Mouse (Mus musculus) embryonic facial prominence, embryonic 10.5 days (tissue): ENCODE results near the gene Cdk14. TPM values are rescaled to one million over a fixed set of nuclear protein-coding genes. Genes with fewer than 3 reads are reported as not detected.
A peak's percentile ranks its signal among the peaks of the same experiment; 100 is the strongest.

ENCODE experiments used
- DNase-seq: peaks from one replicate; pipeline ENCODE4 v3.0.0-alpha.2; 2017; ENCODE audit warnings: low spot score
- H3K27ac ChIP-seq: fragments of 300-500 bp; sonication (generic); replicated peaks from 2 replicates; pipeline ENCODE4 v1.5.1; 2016; ENCODE audit warnings: mild to moderate bottlenecking
- H3K27me3 ChIP-seq: fragments of 300-500 bp; sonication (generic); replicated peaks from 2 replicates; pipeline ENCODE4 v1.6.1; 2016; ENCODE audit warnings: low read depth, mild to moderate bottlenecking; ENCODE audit not compliant: poor library complexity, severe bottlenecking
- H3K36me3 ChIP-seq: fragments of 300-500 bp; sonication (generic); replicated peaks from 2 replicates; pipeline ENCODE4 v1.6.1; 2016; ENCODE audit warnings: mild to moderate bottlenecking, moderate library complexity
- H3K4me1 ChIP-seq: fragments of 300-500 bp; sonication (generic); 2 replicates; pipeline ENCODE4 v1.6.1; 2016
- H3K4me3 ChIP-seq: fragments of 300-500 bp; sonication (generic); 2 replicates; pipeline ENCODE4 v1.5.1; 2016; ENCODE audit warnings: mild to moderate bottlenecking, moderate library complexity
- H3K9me3 ChIP-seq: fragments of 300-500 bp; sonication (generic); 2 replicates; pipeline ENCODE4 v1.6.1; 2016; ENCODE audit warnings: mild to moderate bottlenecking
- WGBS: fragments of 180-500 bp; shearing (Covaris S2); methylation state at CpG from one replicate; pipeline ENCODE4 v1.1.7; 2016; 5-methylcytosine and 5-hydroxymethylcytosine counted together
- polyA plus RNA-seq: library from polyadenylated mRNA; unstranded; fragments of >200 nt; fragmentation: Nextera tagmentation; extraction: Ambion mirVana; gene quantifications from 2 replicates; pipeline ENCODE4 v1.2.1, GENCODE M21; 2016

Gene Cdk14
- polyA plus RNA-seq, 1 experiment from 2014 or later: 18.3 TPM

DNA sequence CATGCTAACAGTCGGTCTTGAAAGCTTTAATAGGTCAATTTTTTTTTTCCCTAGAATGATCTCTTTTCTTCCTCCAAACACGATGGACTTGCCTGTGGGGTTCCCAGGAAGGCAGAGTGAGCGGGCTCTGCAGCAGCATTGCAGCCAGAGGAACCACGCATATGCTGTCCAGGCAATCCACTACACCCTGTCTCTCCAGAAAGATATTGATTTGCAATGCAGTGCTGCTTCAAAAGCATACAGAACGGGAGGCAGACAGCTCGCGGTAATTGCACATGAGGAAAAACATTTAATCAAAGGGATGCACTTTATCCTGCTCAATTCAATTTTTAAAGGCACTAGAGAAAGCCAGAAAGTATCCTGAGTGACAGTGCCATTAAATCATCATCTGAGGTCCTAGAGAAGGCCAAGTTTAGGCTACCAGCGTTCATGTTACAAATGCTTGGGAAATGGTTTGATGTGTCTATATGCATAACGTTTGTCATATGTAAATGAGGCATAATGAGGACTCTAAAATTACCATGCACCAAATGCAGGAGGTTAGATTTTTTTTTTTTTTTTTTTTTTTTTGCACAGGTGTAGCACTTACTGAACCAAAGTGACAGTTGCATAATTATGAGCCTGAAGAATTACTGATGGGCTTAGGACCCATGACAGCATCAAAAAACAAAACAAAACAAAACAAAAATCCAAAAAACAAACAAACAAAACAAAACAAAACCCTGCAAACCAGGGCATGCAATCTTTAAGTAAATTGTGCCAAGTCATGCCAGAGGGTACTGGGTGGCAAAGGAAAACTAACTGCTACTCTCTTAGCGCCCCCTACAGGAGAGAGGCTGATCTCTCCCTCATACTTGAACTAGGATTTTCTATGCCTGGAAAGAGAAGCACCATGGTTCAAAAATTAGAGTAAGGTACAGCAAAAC lies 154.0 kb downstream of the Cdk14 start:
- Histone ChIP-seq H3K9me3 (no peaks in the 10 kb centered on the region), H3K27ac (no peak overlapping the region), H3K36me3 (no peaks in the 10 kb centered on the region), H3K4me3 (no peak overlapping the region), H3K27me3 (no peaks in the 10 kb centered on the region), H3K4me1 (peaks cover 23% of the 10 kb centered on the region)
- 54% methylated on average over 10 of the region's 10 CpGs for WGBS
- peak; percentile 26 for DNase-seq

- H3K9me3 ChIP-seq: no peaks in the 10 kb centered on the region
- no peaks in the 10 kb centered on the region for H3K36me3 ChIP-seq
- no peaks in the 10 kb centered on the region for H3K27me3 ChIP-seq
- 42% methylated on average over 8 of the region's 8 CpGs for WGBS
- no peak overlapping the region for H3K4me3 ChIP-seq
- peaks cover 28% of the 10 kb centered on the region for H3K4me1 ChIP-seq
- DNase-seq: no peak
- H3K27ac ChIP-seq: no peak overlapping the region
Observed at GRCm38 (mm10) chr5:5265401-5265841, 154.7 kb downstream of the Cdk14 start.

- Histone ChIP-seq H3K9me3 (no peaks in the 10 kb centered on the region), H3K27me3 (no peaks in the 10 kb centered on the region), H3K4me3 (no peak overlapping the region), H3K4me1 (peaks cover 32% of the 10 kb centered on the region), H3K36me3 (no peaks in the 10 kb centered on the region), H3K27ac (no peak overlapping the region)
- 83% methylated on average over 2 of the region's 2 CpGs for WGBS
- no peak for DNase-seq
Observed at GRCm38 (mm10) chr5:5264712-5265111, 155.4 kb downstream of the Cdk14 start.

DNA sequence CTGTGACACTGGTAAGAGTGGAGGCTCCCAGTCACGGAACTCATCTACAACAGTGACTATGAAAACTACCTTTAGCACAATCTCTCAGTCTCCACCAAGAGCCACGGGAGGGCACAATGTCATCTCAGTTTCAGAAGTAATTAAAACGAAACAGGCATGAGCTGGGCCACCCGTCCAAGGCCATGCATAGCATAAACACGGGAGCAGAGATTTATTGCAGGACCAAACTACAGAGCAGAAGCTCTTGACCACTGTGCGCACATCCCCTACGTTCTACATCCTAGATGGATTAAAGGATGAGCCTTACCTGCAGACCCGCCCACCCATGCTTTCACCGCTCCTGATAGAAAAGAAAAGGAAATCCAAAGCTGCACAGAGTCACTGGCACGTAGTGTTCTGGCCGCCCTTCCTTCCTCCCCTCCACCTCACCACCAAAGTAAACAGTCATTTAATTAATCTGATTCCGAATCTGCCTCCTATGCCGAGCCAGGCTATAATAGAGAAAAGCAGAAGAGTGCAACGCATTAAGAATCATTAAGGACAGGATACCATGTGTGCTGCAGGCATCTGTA lies 158.3 kb downstream of the Cdk14 start:
- H3K4me1 ChIP-seq: peaks cover 32% of the 10 kb centered on the region
- no peaks in the 10 kb centered on the region for H3K9me3 ChIP-seq
- H3K4me3 ChIP-seq: no peak overlapping the region
- 75% methylated on average over 14 of the region's 14 CpGs for whole genome bisulfite sequencing
- no peaks in the 10 kb centered on the region for H3K36me3 ChIP-seq
- no peak for DNase-seq
- H3K27me3 ChIP-seq: no peaks in the 10 kb centered on the region
- no peak overlapping the region for H3K27ac ChIP-seq

DNA sequence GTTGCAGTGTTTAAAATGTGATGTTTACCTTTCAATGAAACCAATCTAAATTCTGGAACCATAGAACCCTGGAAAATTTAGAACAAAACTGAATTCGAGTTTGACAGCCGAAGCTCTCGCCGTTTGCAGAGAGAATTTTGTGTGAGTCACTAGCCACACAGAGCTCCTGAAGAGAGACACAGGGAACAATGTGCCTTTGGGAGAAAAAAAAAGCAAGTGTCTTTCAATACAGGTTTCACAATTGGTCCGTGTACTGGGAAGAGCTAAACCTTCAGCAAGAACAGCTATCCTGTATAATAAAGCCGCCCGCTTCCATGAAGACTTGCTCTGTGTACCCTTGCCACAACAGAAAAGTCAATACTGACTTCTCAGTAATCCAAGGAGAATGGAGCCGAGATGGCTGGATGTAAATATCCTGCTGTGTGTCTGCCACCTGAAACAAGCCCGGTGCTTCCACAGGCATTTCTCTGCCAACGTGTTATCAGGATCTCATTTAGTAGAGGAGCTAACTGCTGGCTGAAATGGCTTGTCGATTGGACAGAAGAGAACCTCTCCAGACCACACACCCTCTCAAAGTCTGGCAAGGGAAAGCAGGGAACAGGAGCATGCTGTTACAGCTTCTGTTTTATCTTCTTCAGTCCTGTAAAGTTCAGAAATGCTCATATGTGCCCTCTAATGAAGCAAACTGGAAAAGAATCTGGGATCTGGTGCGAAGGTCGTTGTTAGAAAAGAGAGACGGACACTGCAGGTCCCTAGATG lies 159.0 kb downstream of the Cdk14 start:
- no peak overlapping the region for H3K27ac ChIP-seq
- H3K4me3 ChIP-seq: no peak overlapping the region
- WGBS: 65% methylated on average over 14 of the region's 14 CpGs
- H3K4me1 ChIP-seq: peaks cover 32% of the 10 kb centered on the region
- H3K27me3 ChIP-seq: no peaks in the 10 kb centered on the region
- H3K9me3 ChIP-seq: no peaks in the 10 kb centered on the region
- DNase-seq: no peak
- H3K36me3 ChIP-seq: no peaks in the 10 kb centered on the region

DNA sequence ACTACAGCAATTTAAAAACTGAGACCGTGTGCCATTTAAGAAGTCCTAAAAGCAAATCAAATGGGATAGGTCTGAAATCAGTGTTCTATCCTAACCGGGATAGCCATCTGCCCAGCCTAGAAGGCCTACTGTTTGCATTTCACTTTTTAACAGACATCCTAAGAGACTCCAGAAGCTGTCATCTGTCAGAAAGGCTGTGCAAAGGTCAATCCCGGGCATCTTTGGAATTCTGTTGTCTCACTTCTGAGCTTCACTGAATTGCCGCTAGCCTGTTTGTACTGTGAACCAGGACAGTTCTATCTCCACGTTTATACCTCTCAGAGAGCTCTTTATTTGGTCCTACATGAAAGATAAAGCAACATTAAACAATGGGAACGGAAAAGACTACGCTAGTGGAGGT lies 159.8 kb downstream of the Cdk14 start:
- Histone ChIP-seq H3K9me3 (no peaks in the 10 kb centered on the region), H3K27ac (no peak overlapping the region), H3K4me3 (no peak overlapping the region), H3K27me3 (no peaks in the 10 kb centered on the region), H3K4me1 (peaks cover 25% of the 10 kb centered on the region), H3K36me3 (no peaks in the 10 kb centered on the region)
- DNase-seq: no peak
- WGBS: 42% methylated on average over 7 of the region's 7 CpGs

DNA sequence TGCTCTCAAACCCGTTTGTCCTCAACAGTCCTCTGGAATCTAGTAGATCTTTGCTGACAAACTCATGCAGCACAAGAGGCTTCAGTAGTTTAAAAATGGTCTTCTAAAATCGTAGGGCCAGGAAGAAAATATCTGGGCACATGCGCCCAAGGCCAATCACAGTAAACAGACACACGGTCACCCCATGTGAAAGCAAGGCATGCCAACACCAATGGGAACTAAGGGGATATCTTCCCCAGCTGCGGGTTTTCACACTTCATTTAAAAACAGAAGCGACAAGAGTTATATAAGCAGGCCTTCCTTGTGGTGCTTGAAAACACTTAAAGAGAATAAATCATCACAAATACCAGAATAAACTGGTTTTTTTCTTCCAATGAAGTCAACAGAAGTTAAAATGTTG lies 165.7 kb downstream of the Cdk14 start:
- H3K27me3 ChIP-seq: no peaks in the 10 kb centered on the region
- 89% methylated on average over 6 of the region's 6 CpGs for WGBS
- no peak overlapping the region for H3K27ac ChIP-seq
- no peaks in the 10 kb centered on the region for H3K9me3 ChIP-seq
- no peak for DNase-seq
- no peaks in the 10 kb centered on the region for H3K36me3 ChIP-seq
- H3K4me3 ChIP-seq: no peak overlapping the region
- no peaks in the 10 kb centered on the region for H3K4me1 ChIP-seq

GRCm38 (mm10) chr5:5253177-5253576 lies 166.9 kb downstream of the Cdk14 start:
- Histone ChIP-seq H3K27me3 (no peaks in the 10 kb centered on the region), H3K27ac (no peak overlapping the region), H3K4me1 (no peaks in the 10 kb centered on the region), H3K36me3 (no peaks in the 10 kb centered on the region), H3K9me3 (no peaks in the 10 kb centered on the region), H3K4me3 (no peak overlapping the region)
- WGBS: 90% methylated on average over 3 of the region's 3 CpGs
- no peak for DNase-seq

- Histone ChIP-seq H3K4me3 (no peak overlapping the region), H3K4me1 (no peaks in the 10 kb centered on the region), H3K36me3 (peaks cover 7% of the 10 kb centered on the region; the same call in 1 of the 2 replicates), H3K27me3 (no peaks in the 10 kb centered on the region), H3K9me3 (no peaks in the 10 kb centered on the region), H3K27ac (no peak overlapping the region)
- DNase-seq: no peak
- WGBS: 93% methylated on average over 6 of the region's 6 CpGs
Observed at GRCm38 (mm10) chr5:5247671-5248070, 172.4 kb downstream of the Cdk14 start.

- H3K27ac ChIP-seq: no peak overlapping the region
- H3K27me3 ChIP-seq: no peaks in the 10 kb centered on the region
- 85% methylated on average over 2 of the region's 2 CpGs for WGBS
- no peak for DNase-seq
- H3K4me1 ChIP-seq: no peaks in the 10 kb centered on the region
- peaks cover 7% of the 10 kb centered on the region; the same call in 1 of the 2 replicates for H3K36me3 ChIP-seq
- no peaks in the 10 kb centered on the region for H3K9me3 ChIP-seq
- H3K4me3 ChIP-seq: no peak overlapping the region
Observed at GRCm38 (mm10) chr5:5246534-5247175, 173.5 kb downstream of the Cdk14 start.

- Histone ChIP-seq H3K9me3 (no peaks in the 10 kb centered on the region), H3K4me1 (no peaks in the 10 kb centered on the region), H3K27ac (no peak overlapping the region), H3K4me3 (no peak overlapping the region), H3K36me3 (peaks cover 7% of the 10 kb centered on the region; the same call in 1 of the 2 replicates), H3K27me3 (no peaks in the 10 kb centered on the region)
- no peak for DNase-seq
- 94% methylated on average over 7 of the region's 7 CpGs for WGBS
Observed at GRCm38 (mm10) chr5:5245182-5245581, 174.9 kb downstream of the Cdk14 start.

- no peaks in the 10 kb centered on the region for H3K4me1 ChIP-seq
- no peak overlapping the region for H3K27ac ChIP-seq
- H3K27me3 ChIP-seq: no peaks in the 10 kb centered on the region
- H3K4me3 ChIP-seq: no peak overlapping the region
- DNase-seq: no peak
- H3K9me3 ChIP-seq: no peaks in the 10 kb centered on the region
- H3K36me3 ChIP-seq: peaks cover 7% of the 10 kb centered on the region; the same call in 1 of the 2 replicates
Observed at GRCm38 (mm10) chr5:5243648-5244047, 176.5 kb downstream of the Cdk14 start.
